Mouse (Mus musculus) kidney, embryonic 14.5 days (tissue): ENCODE data around the gene Vangl2. TPM values are rescaled to one million over a fixed set of nuclear protein-coding genes. Genes with fewer than 3 reads are reported as not detected.
"Not testable (repeated sequence)": the region's sequence is repeated elsewhere in the genome, so short reads cannot be mapped to it uniquely, and the experiment has no call there.

Experiments
- ATAC-seq: fragments of 200-750 bp; cut with Nextera tagmentation; 2 replicates; pipeline ENCODE4 v1.8.0; 2017; ENCODE audit warnings: moderate number of reproducible peaks, mild to moderate bottlenecking, moderate TSS enrichment, moderate library complexity; ENCODE audit not compliant: low FRiP score, low TSS enrichment
- H3K27ac ChIP-seq: fragments of 300-500 bp; sonication (generic); 2 replicates; pipeline ENCODE4 v1.5.1; 2014; ENCODE audit warnings: low read depth, mild to moderate bottlenecking, low read length, moderate library complexity, mixed read lengths
- H3K27me3 ChIP-seq: fragments of 300-500 bp; sonication (generic); 2 replicates; pipeline ENCODE4 v1.6.1; 2014; ENCODE audit warnings: mild to moderate bottlenecking, low read length; ENCODE audit not compliant: control insufficient read depth, insufficient read depth
- H3K36me3 ChIP-seq: fragments of 300-500 bp; sonication (generic); 2 replicates; pipeline ENCODE4 v1.6.1; 2014; ENCODE audit warnings: low read length, mixed read lengths; ENCODE audit not compliant: control insufficient read depth, insufficient read depth
- H3K4me1 ChIP-seq: fragments of 300-500 bp; sonication (generic); 2 replicates; pipeline ENCODE4 v1.6.1; 2014; ENCODE audit warnings: low read length, mixed read lengths; ENCODE audit not compliant: control insufficient read depth, insufficient read depth
- H3K4me2 ChIP-seq: fragments of 300-500 bp; sonication (generic); replicated peaks from 2 replicates; pipeline ENCODE4 v1.6.1; 2014; ENCODE audit warnings: low read depth, mild to moderate bottlenecking, low read length
- H3K4me3 ChIP-seq: fragments of 300-500 bp; sonication (generic); 2 replicates; pipeline ENCODE4 v1.5.1; 2014; ENCODE audit warnings: mild to moderate bottlenecking, low read length
- H3K9ac ChIP-seq: fragments of 300-500 bp; sonication (generic); 2 replicates; pipeline ENCODE4 v1.6.1; 2014; ENCODE audit warnings: low read depth, mild to moderate bottlenecking, low read length, moderate library complexity
- H3K9me3 ChIP-seq: fragments of 300-500 bp; sonication (generic); 2 replicates; pipeline ENCODE4 v1.6.1; 2016; ENCODE audit warnings: low read length; ENCODE audit not compliant: control insufficient read depth
- whole genome bisulfite sequencing: fragments of 180-500 bp; shearing (Covaris S2); extraction: QIAGEN DNeasy Blood & Tissue Kit; methylation state at CpG from one replicate; pipeline ENCODE4 v1.1.7; 2014; 5-methylcytosine and 5-hydroxymethylcytosine counted together
- polyA plus RNA-seq: library from polyadenylated mRNA; unstranded; fragments of >200 nt; fragmentation: Nextera tagmentation; extraction: Ambion mirVana; gene quantifications from 2 replicates; pipeline ENCODE4 v1.2.1, GENCODE M21; 2014

The Vangl2 gene
- polyA plus RNA-seq, 1 experiment from 2014 or later: 19.0 TPM

DNA sequence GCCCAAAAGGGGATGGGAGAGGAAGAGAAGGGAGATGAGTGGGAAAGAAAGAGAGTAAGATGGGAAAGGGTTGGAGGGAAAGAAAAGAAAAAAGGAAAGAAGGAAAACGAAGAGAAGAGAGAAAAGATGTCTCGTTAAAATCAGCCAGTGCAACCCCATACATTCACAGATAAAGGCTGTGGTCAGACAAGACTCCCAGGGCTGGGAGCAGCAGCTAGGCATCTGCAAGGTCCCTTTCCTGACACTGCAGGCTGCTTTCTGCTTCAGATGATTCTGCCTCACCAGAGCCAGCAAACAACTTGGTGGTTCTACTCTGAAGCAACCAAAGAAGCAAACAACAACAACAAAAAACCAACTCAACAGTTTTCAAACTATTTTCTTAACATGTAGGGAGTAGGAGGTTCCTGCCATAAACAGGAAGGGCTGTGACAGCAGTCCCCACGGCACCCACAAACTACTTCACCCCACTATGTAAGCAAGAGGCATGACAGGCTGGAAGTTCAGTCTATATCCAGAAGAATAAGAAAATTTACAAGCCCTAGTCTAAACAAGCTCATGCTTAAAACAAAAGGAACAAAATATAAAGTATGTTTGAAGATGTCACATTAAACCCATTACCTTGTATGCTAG is 44.8 kb downstream of the Vangl2 start:
- Histone ChIP-seq H3K27ac (no peak overlapping the region), H3K9ac (no peak overlapping the region)
- WGBS: 58% methylated on average over 3 of the region's 3 CpGs

DNA sequence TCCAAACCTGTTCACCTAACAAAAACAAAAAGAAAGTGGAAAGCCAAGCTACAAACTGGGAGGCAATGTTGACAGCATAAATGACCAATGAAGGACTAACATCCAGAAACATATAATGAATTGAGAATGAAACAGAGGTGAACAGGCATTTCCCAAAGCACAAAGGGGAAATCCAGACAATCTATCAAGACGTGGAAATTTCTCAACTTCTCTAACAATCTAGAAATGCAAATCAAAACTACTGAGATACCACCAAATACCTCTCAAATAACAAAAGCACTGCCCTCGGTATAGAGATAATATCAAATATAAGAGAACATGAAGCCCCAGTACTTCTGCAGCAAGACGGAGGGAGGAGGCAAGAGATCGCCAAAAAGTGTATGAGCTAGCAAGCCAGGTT is 45.5 kb downstream of the Vangl2 start:
- H3K4me1 ChIP-seq: no peaks in the 10 kb centered on the region
- WGBS: 79% methylated on average over 4 of the region's 4 CpGs
- H3K9ac ChIP-seq: no peak overlapping the region
- no peak overlapping the region for H3K27ac ChIP-seq
- no peak overlapping the region for H3K4me3 ChIP-seq
- H3K4me2 ChIP-seq: no peak overlapping the region
- no peaks in the 10 kb centered on the region for H3K27me3 ChIP-seq
- no peak for ATAC-seq
- H3K9me3 ChIP-seq: no peaks in the 10 kb centered on the region
- H3K36me3 ChIP-seq: no peaks in the 10 kb centered on the region

More for the DNA sequence above, 44.8 kb downstream of the Vangl2 start:
- Histone ChIP-seq H3K4me1 (no peaks in the 10 kb centered on the region), H3K27me3 (no peaks in the 10 kb centered on the region), H3K36me3 (no peaks in the 10 kb centered on the region), H3K4me3 (no peak overlapping the region), H3K4me2 (no peak overlapping the region), H3K9me3 (no peaks in the 10 kb centered on the region; the same call in 1 of the 2 replicates)
- ATAC-seq: no peak

DNA sequence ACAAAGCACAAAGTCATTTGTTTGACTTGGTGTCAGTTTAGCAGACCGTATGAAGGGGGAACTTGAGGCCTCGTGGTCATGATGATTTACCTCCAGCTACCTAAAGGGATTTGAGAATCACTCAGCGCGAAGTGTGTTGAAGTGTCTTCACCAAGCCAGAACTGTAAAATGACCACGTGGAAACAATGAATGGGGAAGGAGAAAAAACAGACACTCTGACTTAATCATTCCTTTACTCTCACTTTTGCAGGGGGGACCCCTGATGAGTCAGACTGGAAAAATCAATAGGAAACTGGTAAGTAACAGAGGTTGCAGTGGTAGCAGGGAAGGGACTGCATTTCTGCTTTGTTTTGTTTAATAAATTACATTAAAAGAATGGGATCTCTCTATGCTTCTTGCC is 46.1 kb downstream of the Vangl2 start:
- ATAC-seq: no peak
- H3K4me1 ChIP-seq: no peaks in the 10 kb centered on the region
- no peak overlapping the region for H3K9ac ChIP-seq
- no peaks in the 10 kb centered on the region for H3K36me3 ChIP-seq
- H3K27me3 ChIP-seq: no peaks in the 10 kb centered on the region
- H3K4me2 ChIP-seq: no peak overlapping the region
- 45% methylated on average over 5 of the region's 5 CpGs for WGBS
- no peak overlapping the region for H3K4me3 ChIP-seq
- no peak overlapping the region for H3K27ac ChIP-seq
- H3K9me3 ChIP-seq: no peaks in the 10 kb centered on the region

DNA sequence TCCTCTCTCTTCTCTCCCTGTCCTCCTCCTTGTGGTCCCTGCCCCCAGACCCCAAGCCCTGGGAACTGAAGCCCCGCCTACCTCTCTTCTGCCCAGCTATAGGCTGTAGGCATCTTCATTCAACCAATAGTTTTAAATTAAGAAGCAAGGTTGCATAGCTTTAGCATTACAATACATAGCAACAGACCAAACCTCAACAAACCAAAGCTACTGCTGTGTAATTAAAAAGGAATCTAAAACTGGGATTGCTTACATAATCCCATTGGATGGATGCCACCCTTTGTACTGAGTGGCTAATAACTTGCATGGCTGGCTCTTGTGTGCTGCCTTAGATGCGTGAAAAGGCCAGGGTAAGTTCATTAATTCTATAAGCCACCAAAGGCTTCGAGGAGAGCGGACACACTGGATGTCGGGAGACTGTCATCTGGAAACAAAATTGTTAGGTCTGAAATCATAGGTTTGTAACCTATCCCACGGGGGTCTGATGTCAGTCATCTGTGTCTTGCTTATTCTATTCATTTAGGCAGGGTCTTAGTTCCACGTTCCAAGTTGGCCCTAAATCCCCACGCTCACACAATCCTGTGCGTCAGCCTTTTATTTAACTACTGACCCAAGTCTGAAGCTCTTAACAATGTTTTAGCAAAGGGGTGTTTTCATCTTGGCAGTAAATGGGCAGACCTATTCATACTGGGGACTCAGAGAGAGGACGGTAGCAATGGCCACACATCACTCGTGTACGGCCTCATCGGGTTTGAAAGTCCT is 48.1 kb downstream of the Vangl2 start:
- H3K27me3 ChIP-seq: no peaks in the 10 kb centered on the region
- H3K9ac ChIP-seq: no peak overlapping the region
- H3K4me2 ChIP-seq: no peak overlapping the region
- no peak overlapping the region for H3K4me3 ChIP-seq
- H3K4me1 ChIP-seq: no peaks in the 10 kb centered on the region
- ATAC-seq: no peak
- H3K9me3 ChIP-seq: no peaks in the 10 kb centered on the region
- 92% methylated on average over 13 of the region's 13 CpGs for WGBS
- no peaks in the 10 kb centered on the region for H3K36me3 ChIP-seq
- H3K27ac ChIP-seq: no peak overlapping the region

DNA sequence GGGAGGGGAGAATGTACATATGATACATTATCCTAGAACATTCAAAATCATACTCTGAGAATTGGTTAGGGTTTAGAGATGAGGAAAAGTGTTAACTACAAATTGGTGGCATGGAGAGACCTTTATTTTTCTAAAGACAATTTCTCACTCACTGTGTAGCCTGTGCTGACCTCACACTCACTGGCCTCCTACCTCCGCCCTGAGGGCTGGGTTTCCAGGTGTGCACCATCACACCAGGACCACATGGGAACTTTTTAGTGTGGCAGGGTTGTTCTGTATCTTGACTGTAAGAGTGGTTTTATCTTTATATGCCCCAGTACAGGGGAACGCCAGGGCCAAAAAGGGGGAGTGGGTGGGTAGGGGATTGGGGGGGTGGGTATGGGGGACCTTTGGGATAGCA is 50.4 kb downstream of the Vangl2 start:
- H3K27ac ChIP-seq: no peak overlapping the region
- no peak overlapping the region for H3K9ac ChIP-seq
- no peak overlapping the region for H3K4me3 ChIP-seq
- H3K36me3 ChIP-seq: no peaks in the 10 kb centered on the region
- no peak overlapping the region for H3K4me2 ChIP-seq
- no peaks in the 10 kb centered on the region for H3K9me3 ChIP-seq
- ATAC-seq: no peak
- H3K4me1 ChIP-seq: no peaks in the 10 kb centered on the region
- no peaks in the 10 kb centered on the region for H3K27me3 ChIP-seq
- WGBS: 91% methylated on average over 2 of the region's 2 CpGs

DNA sequence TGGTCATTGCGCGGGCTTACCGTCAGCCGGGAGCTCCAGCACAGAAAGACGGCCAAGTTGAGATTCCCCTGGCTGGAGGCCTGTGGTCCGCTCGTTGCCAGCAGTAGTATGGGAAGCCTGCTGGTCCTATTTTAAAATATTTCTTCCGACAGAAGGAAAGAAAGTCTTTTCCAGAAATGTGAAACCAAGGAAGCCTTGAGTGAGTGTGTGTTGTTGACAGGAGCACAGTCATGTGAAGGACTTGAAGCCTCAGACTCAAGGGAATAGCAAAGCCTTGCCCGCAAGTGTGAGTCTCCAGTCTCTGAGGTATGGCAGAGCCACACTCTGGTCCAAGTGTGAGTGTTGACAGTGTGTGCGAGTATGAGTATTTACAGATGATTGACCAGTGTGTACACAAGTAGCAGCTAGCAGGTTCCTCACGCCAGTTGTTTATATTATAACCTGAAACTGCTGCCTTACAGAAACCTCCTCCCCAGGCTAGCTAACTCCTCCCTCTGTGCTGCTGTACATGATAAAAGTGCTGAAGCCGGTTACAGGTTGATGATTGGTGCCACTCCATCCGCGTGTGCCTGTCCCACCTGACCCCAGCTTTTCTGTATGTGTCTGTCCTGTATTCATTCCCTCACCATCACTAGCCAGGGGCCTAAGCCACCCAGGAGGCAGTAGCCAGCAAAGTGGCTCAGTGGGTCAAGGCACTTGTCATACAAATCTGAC is 51.3 kb downstream of the Vangl2 start:
- Histone ChIP-seq H3K9me3 (no peaks in the 10 kb centered on the region), H3K4me3 (no peak overlapping the region), H3K9ac (no peak overlapping the region), H3K36me3 (no peaks in the 10 kb centered on the region), H3K4me2 (no peak overlapping the region), H3K4me1 (no peaks in the 10 kb centered on the region), H3K27ac (no peak overlapping the region), H3K27me3 (no peaks in the 10 kb centered on the region)
- no peak; the same call in 1 of the 2 replicates for ATAC-seq
- WGBS: 85% methylated on average over 14 of the region's 14 CpGs

DNA sequence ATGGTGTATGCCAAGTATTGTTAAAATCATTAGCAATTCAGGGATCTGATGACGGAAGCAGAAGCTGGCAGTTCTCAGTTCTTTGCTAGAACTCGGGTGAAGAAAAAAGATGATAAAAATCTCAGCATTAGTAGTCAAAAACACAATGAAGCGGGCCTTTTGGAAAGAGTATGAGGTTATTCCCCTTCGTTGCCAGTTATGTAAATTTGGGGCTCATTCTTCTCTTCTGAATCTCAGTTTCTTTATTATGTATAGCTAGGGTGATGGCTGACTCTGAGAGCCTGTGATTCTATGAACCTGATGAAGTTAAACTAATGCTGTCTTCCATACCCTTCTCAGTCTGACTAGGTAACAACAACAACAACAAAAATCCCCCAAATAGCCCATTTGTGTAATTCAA is 52.4 kb downstream of the Vangl2 start:
- H3K36me3 ChIP-seq: no peaks in the 10 kb centered on the region
- no peak overlapping the region for H3K4me3 ChIP-seq
- no peaks in the 10 kb centered on the region for H3K27me3 ChIP-seq
- H3K4me1 ChIP-seq: no peaks in the 10 kb centered on the region
- no peak for ATAC-seq
- WGBS: 86% methylated on average over 4 of the region's 4 CpGs
- no peak overlapping the region for H3K27ac ChIP-seq
- H3K9me3 ChIP-seq: no peaks in the 10 kb centered on the region
- no peak overlapping the region for H3K4me2 ChIP-seq
- H3K9ac ChIP-seq: no peak overlapping the region

DNA sequence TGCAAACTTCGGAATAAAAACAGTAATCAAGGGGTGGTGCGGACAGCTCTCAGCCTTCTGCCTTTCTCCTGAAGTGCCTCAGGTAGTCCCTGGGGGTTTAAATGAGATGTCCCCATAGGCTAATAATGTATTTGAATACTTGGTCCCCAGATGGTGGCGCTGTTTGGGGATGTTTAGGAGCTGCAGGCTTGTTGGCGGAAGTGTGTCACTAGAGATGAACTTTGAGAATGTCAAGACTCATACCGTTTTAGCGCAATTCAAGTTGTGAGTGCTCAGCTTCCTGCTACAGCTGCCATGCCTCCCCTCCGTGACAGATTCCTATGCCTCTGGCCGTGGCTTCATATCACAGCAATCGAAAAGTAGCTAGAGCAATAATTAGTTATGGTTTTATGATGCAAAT is 52.9 kb downstream of the Vangl2 start:
- 89% methylated on average over 9 of the region's 9 CpGs for WGBS
- Histone ChIP-seq H3K9me3 (no peaks in the 10 kb centered on the region), H3K4me2 (no peak overlapping the region), H3K9ac (no peak overlapping the region), H3K4me3 (no peak overlapping the region), H3K4me1 (no peaks in the 10 kb centered on the region), H3K27me3 (no peaks in the 10 kb centered on the region), H3K36me3 (no peaks in the 10 kb centered on the region), H3K27ac (no peak overlapping the region)
- ATAC-seq: no peak

DNA sequence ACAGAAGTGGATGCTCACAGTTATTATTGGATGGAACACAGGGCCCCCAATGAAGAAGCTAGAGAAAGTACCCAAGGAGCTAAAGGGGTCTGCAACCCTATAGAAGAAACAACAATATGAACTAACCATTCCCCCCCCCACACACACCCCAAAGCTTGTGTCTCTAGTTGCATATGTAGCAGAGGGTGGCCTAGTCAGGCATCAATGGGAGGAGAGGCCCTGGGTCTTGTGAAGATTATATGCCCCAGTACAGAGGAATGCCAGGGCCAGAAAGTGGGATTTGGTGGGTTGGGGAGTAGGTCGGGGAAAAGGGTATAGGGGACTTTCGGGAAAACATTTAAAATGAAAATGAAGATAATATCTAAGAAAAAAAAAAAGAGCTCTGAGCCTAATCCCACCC is 53.9 kb downstream of the Vangl2 start:
- not testable (repeated sequence) for H3K4me2 ChIP-seq, H3K9ac ChIP-seq, ATAC-seq, H3K9me3 ChIP-seq, H3K27me3 ChIP-seq, H3K36me3 ChIP-seq, H3K4me3 ChIP-seq, H3K4me1 ChIP-seq, H3K27ac ChIP-seq
- 93% methylated on average over 2 of the region's 2 CpGs for WGBS
